Mouse (Mus musculus): Measurements from ENCODE around the gene Trmt10b. TPM values are rescaled to one million over a fixed set of nuclear protein-coding genes. Genes with fewer than 3 reads are reported as not detected.

The Trmt10b gene
- polyA plus RNA-seq (2011; ENCODE audit: insufficient read length, low read depth, missing spikeins) = 11.2 and 12.6 TPM in 2 replicates

- H3K27ac ChIP-seq (ENCODE audit: insufficient read depth, low read length) = no peak within 1 kb of the TSS
- H3K4me3 ChIP-seq (ENCODE audit: insufficient read depth, low read length) = peak within 1 kb of the TSS; percentile 91
- H3K4me1 ChIP-seq (ENCODE audit: control insufficient read depth, insufficient read depth, low read length) = no peaks in the 10 kb centered on the region
- TF ChIP-seq CTCF (IDR thresholded peaks at IDR 0.05; ENCODE audit: borderline replicate concordance, insufficient read depth, low read length) (no peak), POLR2A (IDR thresholded peaks at IDR 0.05; ENCODE audit: low read depth, low read length) (peak; percentile 63)
Observed at GRCm38 (mm10) chr4:45296662-45297564, at the start of gene Trmt10b. Trmt10b (plus strand) TSS chr4:45297127.

GRCm38 (mm10) chr4:45251265-45251664 lies 45.7 kb upstream of the Trmt10b start:
- Histone ChIP-seq H3K4me1 (ENCODE audit: control insufficient read depth, insufficient read depth, low read length) (no peaks in the 10 kb centered on the region; the same call in none of the 2 replicates), H3K4me3 (ENCODE audit: insufficient read depth, low read length) (no peak overlapping the region)
- TF ChIP-seq POLR2A (IDR thresholded peaks at IDR 0.05; ENCODE audit: low read depth, low read length) = no peak
- no peak for TF ChIP-seq CTCF (IDR thresholded peaks at IDR 0.05; ENCODE audit: borderline replicate concordance, insufficient read depth, low read length)

GRCm38 (mm10) chr4:45252861-45253262 lies 44.1 kb upstream of the Trmt10b start:
- Histone ChIP-seq H3K27ac (ENCODE audit: insufficient read depth, low read length) (no peak overlapping the region), H3K4me1 (ENCODE audit: control insufficient read depth, insufficient read depth, low read length) (no peaks in the 10 kb centered on the region; the same call in none of the 2 replicates), H3K4me3 (ENCODE audit: insufficient read depth, low read length) (no peak overlapping the region)
- TF ChIP-seq CTCF (IDR thresholded peaks at IDR 0.05; ENCODE audit: borderline replicate concordance, insufficient read depth, low read length) (no peak), POLR2A (IDR thresholded peaks at IDR 0.05; ENCODE audit: low read depth, low read length) (no peak)

More at GRCm38 (mm10) chr4:45251265-45251664, 45.7 kb upstream of the Trmt10b start:
- H3K27ac ChIP-seq (ENCODE audit: insufficient read depth, low read length) = no peak overlapping the region

- TF ChIP-seq POLR2A (IDR thresholded peaks at IDR 0.05; ENCODE audit: low read depth, low read length) (no peak), CTCF (IDR thresholded peaks at IDR 0.05; ENCODE audit: borderline replicate concordance, insufficient read depth, low read length) (no peak)
- Histone ChIP-seq H3K4me1 (ENCODE audit: control insufficient read depth, insufficient read depth, low read length) (no peaks in the 10 kb centered on the region; the same call in none of the 2 replicates), H3K27ac (ENCODE audit: insufficient read depth, low read length) (no peak overlapping the region), H3K4me3 (ENCODE audit: insufficient read depth, low read length) (no peak overlapping the region)
Observed at GRCm38 (mm10) chr4:45253839-45254601, 42.9 kb upstream of the Trmt10b start.

GRCm38 (mm10) chr4:45259232-45259832 lies 37.6 kb upstream of the Trmt10b start:
- H3K27ac ChIP-seq (ENCODE audit: insufficient read depth, low read length) = no peak overlapping the region
- no peak for TF ChIP-seq CTCF (IDR thresholded peaks at IDR 0.05; ENCODE audit: borderline replicate concordance, insufficient read depth, low read length)
- no peak for TF ChIP-seq POLR2A (IDR thresholded peaks at IDR 0.05; ENCODE audit: low read depth, low read length)
- H3K4me3 ChIP-seq (ENCODE audit: insufficient read depth, low read length) = no peak overlapping the region
- no peaks in the 10 kb centered on the region; the same call in 1 of the 2 replicates for H3K4me1 ChIP-seq (ENCODE audit: control insufficient read depth, insufficient read depth, low read length)

- no peak overlapping the region for H3K27ac ChIP-seq (ENCODE audit: insufficient read depth, low read length)
- no peaks in the 10 kb centered on the region for H3K4me1 ChIP-seq (ENCODE audit: control insufficient read depth, insufficient read depth, low read length)
- no peak overlapping the region for H3K4me3 ChIP-seq (ENCODE audit: insufficient read depth, low read length)
- TF ChIP-seq POLR2A (IDR thresholded peaks at IDR 0.05; ENCODE audit: low read depth, low read length) (no peak), CTCF (IDR thresholded peaks at IDR 0.05; ENCODE audit: borderline replicate concordance, insufficient read depth, low read length) (no peak)
Observed at GRCm38 (mm10) chr4:45261551-45261950, 35.4 kb upstream of the Trmt10b start.

GRCm38 (mm10) chr4:45267883-45268282 lies 29.0 kb upstream of the Trmt10b start:
- no peak overlapping the region for H3K4me3 ChIP-seq (ENCODE audit: insufficient read depth, low read length)
- no peak for TF ChIP-seq POLR2A (IDR thresholded peaks at IDR 0.05; ENCODE audit: low read depth, low read length)
- no peak for TF ChIP-seq CTCF (IDR thresholded peaks at IDR 0.05; ENCODE audit: borderline replicate concordance, insufficient read depth, low read length)

GRCm38 (mm10) chr4:45271041-45271452 lies 25.9 kb upstream of the Trmt10b start:
- Histone ChIP-seq H3K4me3 (ENCODE audit: insufficient read depth, low read length) (no peak overlapping the region), H3K27ac (ENCODE audit: insufficient read depth, low read length) (no peak overlapping the region), H3K4me1 (ENCODE audit: control insufficient read depth, insufficient read depth, low read length) (no peaks in the 10 kb centered on the region)
- TF ChIP-seq CTCF (IDR thresholded peaks at IDR 0.05; ENCODE audit: borderline replicate concordance, insufficient read depth, low read length) (no peak), POLR2A (IDR thresholded peaks at IDR 0.05; ENCODE audit: low read depth, low read length) (no peak)

More at GRCm38 (mm10) chr4:45267883-45268282, 29.0 kb upstream of the Trmt10b start:
- Histone ChIP-seq H3K4me1 (ENCODE audit: control insufficient read depth, insufficient read depth, low read length) (no peaks in the 10 kb centered on the region), H3K27ac (ENCODE audit: insufficient read depth, low read length) (no peak overlapping the region)

- H3K27ac ChIP-seq (ENCODE audit: insufficient read depth, low read length) = no peak overlapping the region
- H3K4me1 ChIP-seq (ENCODE audit: control insufficient read depth, insufficient read depth, low read length) = no peaks in the 10 kb centered on the region
- no peak overlapping the region for H3K4me3 ChIP-seq (ENCODE audit: insufficient read depth, low read length)
- TF ChIP-seq POLR2A (IDR thresholded peaks at IDR 0.05; ENCODE audit: low read depth, low read length) = no peak
- no peak for TF ChIP-seq CTCF (IDR thresholded peaks at IDR 0.05; ENCODE audit: borderline replicate concordance, insufficient read depth, low read length)
Observed at GRCm38 (mm10) chr4:45275770-45276169, 21.2 kb upstream of the Trmt10b start.
